Mouse (Mus musculus): ENCODE results near the gene Ndc1. TPM values are rescaled to one million over a fixed set of nuclear protein-coding genes. Genes with fewer than 3 reads are reported as not detected.

The Ndc1 gene
- polyA plus RNA-seq, 1 experiment, result 53.2 TPM

DNA sequence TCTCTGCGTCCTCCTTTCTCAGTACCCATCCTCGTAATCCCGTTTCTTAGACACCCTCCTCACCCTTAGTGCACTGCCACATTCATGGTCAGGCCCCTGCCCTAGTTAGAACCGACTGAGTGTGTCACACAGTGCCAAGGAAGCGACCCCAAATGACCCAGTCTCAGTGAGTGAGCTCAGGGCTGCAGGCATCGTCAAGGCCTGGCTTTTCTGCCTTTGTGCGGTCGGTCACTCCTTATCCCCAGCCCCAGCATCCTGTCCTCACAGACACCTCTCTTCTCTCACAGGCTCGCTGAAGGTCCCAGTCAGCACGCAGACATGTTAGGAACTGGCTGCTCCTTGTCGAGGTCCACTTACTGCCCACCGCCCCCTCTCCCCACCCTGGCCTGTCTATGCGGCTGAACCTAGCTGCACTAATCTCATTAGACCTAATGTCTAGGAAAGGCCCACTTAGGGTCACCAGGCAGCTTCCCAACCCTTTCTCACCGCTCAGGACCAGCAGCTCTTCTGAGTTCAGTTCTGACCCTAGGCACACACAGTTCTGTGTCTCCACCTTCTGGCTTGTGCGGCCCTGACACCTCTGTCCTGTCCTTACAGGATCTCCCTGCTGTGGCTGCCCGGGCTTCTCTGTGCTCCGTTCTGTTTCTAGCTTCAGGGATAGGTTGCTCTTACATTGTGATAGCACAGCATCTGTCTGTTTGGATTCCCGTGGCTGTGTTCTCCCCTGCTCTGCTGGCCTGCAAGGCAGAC, 84.9 kb downstream of the Ndc1 start:
- H3K4me1 ChIP-seq (ENCODE audit: control insufficient read depth, insufficient read depth, low read length), result peaks cover 8% of the 10 kb centered on the region
- peak overlapping the region; percentile 82 for H3K27ac ChIP-seq (ENCODE audit: insufficient read depth, low read length)
- TF ChIP-seq CTCF (IDR thresholded peaks at IDR 0.05; ENCODE audit: borderline replicate concordance, insufficient read depth, low read length) (peak; percentile 58; the same call in 1 of the 2 replicates), POLR2A (IDR thresholded peaks at IDR 0.05; ENCODE audit: low read depth, low read length) (no peak)
- H3K4me3 ChIP-seq (ENCODE audit: insufficient read depth, low read length), result no peak overlapping the region

DNA sequence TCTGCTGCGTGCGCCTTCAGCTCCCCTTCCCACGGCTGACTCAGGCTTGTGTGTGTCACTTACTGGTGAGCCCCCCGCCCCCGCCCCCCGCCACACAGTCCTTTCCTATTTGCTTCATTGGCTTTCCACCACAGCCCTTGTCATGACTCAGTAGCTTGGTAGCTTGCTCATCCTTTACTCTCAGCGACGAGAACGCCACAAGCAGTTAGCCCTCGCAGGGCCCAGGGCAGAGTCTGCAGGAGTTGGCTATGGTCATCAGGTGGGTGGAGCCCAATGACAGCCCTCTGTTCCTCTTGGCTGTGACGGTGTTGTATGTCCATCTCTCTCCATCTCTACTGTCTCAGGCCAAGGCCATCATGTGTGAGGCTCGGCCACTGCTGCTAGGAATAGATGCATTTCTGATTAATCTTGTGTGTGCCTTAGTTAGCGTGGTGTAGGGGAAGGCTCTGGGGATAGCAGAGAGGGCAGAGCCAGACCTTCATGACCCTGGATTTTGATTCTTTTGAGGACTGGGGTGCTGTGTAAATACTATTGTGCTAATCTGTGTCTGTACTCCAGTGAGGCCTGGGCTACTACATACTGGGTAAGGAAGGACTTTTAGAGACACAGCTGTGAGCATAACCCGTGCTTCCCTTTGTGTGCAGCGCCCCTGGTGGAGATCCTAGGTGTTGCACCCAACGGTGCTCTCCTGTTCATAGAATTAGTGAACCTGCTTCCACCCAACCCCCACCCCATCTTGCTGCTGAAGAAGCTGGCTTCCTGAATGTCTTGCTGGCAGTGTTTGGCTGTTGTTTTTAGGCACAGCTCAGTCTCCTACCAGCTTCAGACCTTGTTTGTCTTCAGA, 85.8 kb downstream of the Ndc1 start:
- Histone ChIP-seq H3K27ac (ENCODE audit: insufficient read depth, low read length) (peak overlapping the region; percentile 91), H3K4me3 (ENCODE audit: insufficient read depth, low read length) (no peak overlapping the region), H3K4me1 (ENCODE audit: control insufficient read depth, insufficient read depth, low read length) (peaks cover 8% of the 10 kb centered on the region)
- TF ChIP-seq POLR2A (IDR thresholded peaks at IDR 0.05; ENCODE audit: low read depth, low read length) (no peak), CTCF (IDR thresholded peaks at IDR 0.05; ENCODE audit: borderline replicate concordance, insufficient read depth, low read length) (peak; percentile 78; the same call in 1 of the 2 replicates)

DNA sequence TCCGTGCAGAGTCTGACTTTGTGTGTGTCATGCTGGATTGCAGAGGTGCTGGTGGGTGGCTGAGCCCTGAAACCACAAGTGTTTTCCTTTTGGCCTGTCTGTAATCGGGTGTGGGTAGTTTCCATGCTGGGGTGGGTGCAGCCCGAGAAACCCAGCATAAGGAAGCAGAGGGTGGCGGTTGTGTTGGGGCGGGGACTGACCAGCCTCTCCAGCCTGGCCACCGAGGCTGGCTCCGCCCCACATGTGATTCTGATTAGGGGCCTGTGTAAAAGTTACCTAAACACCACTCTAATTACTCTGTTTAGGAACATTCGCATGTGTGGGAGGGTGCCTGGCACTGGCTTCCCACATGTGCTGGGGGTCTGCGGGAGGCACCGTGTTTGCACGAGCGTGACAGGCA, 90.0 kb downstream of the Ndc1 start:
- peak overlapping the region; percentile 76 for H3K27ac ChIP-seq (ENCODE audit: insufficient read depth, low read length)

DNA sequence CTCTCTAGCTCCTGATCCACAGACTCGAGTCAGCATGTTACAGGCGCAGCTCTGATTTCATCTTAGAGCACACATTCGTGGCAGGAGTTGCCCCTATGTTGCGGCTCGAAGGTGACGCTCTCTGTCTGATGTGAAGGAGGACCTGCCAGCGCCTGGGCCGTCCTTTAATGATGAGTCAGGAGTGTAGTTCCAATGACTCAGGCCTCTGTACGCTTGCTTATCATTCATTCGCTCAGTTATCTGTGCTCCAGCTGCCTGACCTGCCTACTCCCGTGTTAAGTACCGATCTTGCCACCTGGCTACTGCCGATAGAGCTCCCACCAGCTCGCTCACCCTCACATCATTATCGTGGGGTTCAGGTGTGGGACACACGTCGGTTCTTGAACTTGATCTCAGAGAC, 91.3 kb downstream of the Ndc1 start:
- H3K4me3 ChIP-seq (ENCODE audit: insufficient read depth, low read length), result no peak overlapping the region
- H3K27ac ChIP-seq (ENCODE audit: insufficient read depth, low read length), result no peak overlapping the region
- no peaks in the 10 kb centered on the region; the same call in 1 of the 2 replicates for H3K4me1 ChIP-seq (ENCODE audit: control insufficient read depth, insufficient read depth, low read length)
- no peak for TF ChIP-seq POLR2A (IDR thresholded peaks at IDR 0.05; ENCODE audit: low read depth, low read length)
- no peak for TF ChIP-seq CTCF (IDR thresholded peaks at IDR 0.05; ENCODE audit: borderline replicate concordance, insufficient read depth, low read length)

More for the DNA sequence above, 90.0 kb downstream of the Ndc1 start:
- Histone ChIP-seq H3K4me1 (ENCODE audit: control insufficient read depth, insufficient read depth, low read length) (peaks cover 5% of the 10 kb centered on the region), H3K4me3 (ENCODE audit: insufficient read depth, low read length) (no peak overlapping the region)
- TF ChIP-seq POLR2A (IDR thresholded peaks at IDR 0.05; ENCODE audit: low read depth, low read length), result no peak
- no peak for TF ChIP-seq CTCF (IDR thresholded peaks at IDR 0.05; ENCODE audit: borderline replicate concordance, insufficient read depth, low read length)

DNA sequence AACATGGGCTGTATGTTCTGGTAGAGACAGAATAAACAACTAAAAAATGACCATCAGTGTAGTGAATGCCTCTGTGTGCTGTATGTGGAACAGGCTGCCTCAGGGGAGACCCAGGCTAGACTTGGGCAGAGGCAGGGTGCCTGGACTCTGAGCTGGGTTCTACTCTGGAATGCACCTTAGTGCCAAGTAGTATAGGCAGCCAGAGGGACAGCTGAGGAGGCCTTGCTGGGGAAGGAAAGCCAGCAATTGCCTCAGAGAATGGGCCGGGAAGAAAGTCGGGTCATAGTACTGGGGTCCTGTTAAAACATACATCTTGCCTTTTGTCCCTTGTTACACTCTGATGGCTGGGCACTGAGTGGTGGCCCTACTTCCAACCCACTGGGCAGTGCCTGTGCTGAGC, 91.9 kb downstream of the Ndc1 start:
- TF ChIP-seq POLR2A (IDR thresholded peaks at IDR 0.05; ENCODE audit: low read depth, low read length) (no peak), CTCF (IDR thresholded peaks at IDR 0.05; ENCODE audit: borderline replicate concordance, insufficient read depth, low read length) (no peak)
- H3K4me1 ChIP-seq (ENCODE audit: control insufficient read depth, insufficient read depth, low read length), result no peaks in the 10 kb centered on the region; the same call in 1 of the 2 replicates
- no peak overlapping the region for H3K4me3 ChIP-seq (ENCODE audit: insufficient read depth, low read length)
- no peak overlapping the region for H3K27ac ChIP-seq (ENCODE audit: insufficient read depth, low read length)

DNA sequence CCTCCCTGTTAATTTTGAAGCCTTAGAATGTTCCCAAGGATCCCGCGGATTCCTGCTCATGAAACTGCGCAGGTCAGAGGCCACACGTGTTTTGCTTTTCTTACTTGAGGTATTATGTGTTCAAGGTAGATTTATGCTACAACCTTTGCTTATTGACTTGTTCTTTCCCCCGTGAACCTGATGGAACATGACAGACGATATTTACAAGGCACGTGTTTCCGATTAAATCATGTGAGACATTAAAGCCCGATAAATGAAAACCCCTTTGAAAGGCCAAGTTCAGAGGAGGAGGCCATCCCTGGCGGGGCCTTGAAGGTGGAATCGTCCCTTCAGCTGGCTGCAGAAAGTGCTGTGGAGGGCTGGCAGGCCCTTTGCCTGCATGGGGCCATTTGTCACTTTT, 92.9 kb downstream of the Ndc1 start:
- Histone ChIP-seq H3K27ac (ENCODE audit: insufficient read depth, low read length) (no peak overlapping the region), H3K4me1 (ENCODE audit: control insufficient read depth, insufficient read depth, low read length) (no peaks in the 10 kb centered on the region; the same call in 1 of the 2 replicates), H3K4me3 (ENCODE audit: insufficient read depth, low read length) (no peak overlapping the region)
- TF ChIP-seq CTCF (IDR thresholded peaks at IDR 0.05; ENCODE audit: borderline replicate concordance, insufficient read depth, low read length), result no peak
- TF ChIP-seq POLR2A (IDR thresholded peaks at IDR 0.05; ENCODE audit: low read depth, low read length), result no peak

Other genes with a start within 250 kb of the Ndc1 start
- gene Tmem59, start 189.4 kb upstream of the Ndc1 start, polyA plus RNA-seq (2011; ENCODE audit: insufficient read length, low read depth, missing spikeins), result 388 and 440 TPM in 2 replicates
- gene Tceanc2, start 188.7 kb upstream of the Ndc1 start, polyA plus RNA-seq (2011; ENCODE audit: insufficient read length, low read depth, missing spikeins), result 23.0 and 29.7 TPM in 2 replicates
- not detected in 2 replicates for gene Ldlrad1, start 158.6 kb upstream of the Ndc1 start, polyA plus RNA-seq (2011; ENCODE audit: insufficient read length, low read depth, missing spikeins)
- gene Lrrc42, start 114.3 kb upstream of the Ndc1 start, polyA plus RNA-seq (2011; ENCODE audit: insufficient read length, low read depth, missing spikeins), result 88.1 and 129 TPM in 2 replicates
- 62.5 and 65.2 TPM in 2 replicates for gene Hspb11, start 114.2 kb upstream of the Ndc1 start, polyA plus RNA-seq (2011; ENCODE audit: insufficient read length, low read depth, missing spikeins)
- gene Dio1, start 60.6 kb upstream of the Ndc1 start, polyA plus RNA-seq (2011; ENCODE audit: insufficient read length, low read depth, missing spikeins), result not detected in 2 replicates
- gene Yipf1, start 53.4 kb upstream of the Ndc1 start, polyA plus RNA-seq (2011; ENCODE audit: insufficient read length, low read depth, missing spikeins), result 58.4 and 63.7 TPM in 2 replicates
- gene Glis1, start 66.8 kb downstream of the Ndc1 start, polyA plus RNA-seq (2011; ENCODE audit: insufficient read length, low read depth, missing spikeins), result 4.9 TPM in 2 replicates

Measured in embryonic fibroblast, embryonic 13.5 days (primary cell).